Mouse (Mus musculus) heart, adult 2 months (tissue): Measurements from ENCODE around the gene Gdpd3.

Source experiments
- CTCF ChIP-seq: fragments of 200-600 bp; IDR thresholded peaks from 2 replicates; pipeline ENCODE4 v1.8.1; 2022; ENCODE audit warnings: antibody characterized with exemption, mild to moderate bottlenecking, moderate library complexity
- POLR2A ChIP-seq: fragments of 200-500 bp; IDR thresholded peaks from 2 replicates; pipeline ENCODE4 v1.6.1; 2011; ENCODE audit warnings: mild to moderate bottlenecking, low read depth, low read length, control low read depth; ENCODE audit not compliant: insufficient read depth

DNA sequence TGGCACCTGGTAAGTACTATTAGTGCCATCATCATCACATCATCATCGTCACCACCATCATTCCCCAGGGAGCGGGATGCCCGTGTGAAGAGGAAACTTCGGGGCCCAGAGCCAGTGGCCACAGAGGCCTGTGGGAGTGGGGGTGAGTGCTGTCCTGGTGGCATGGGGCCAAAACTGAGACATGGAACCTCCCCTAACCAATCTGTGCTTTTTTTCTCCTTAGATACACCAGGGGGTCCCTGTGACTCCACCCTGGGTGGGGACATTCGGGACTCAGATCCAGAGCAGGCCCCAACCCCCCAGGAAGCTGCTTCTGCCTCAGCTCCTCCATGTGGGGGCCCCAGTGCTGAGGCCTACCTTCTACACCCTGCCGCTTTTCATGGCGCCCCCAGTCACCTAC, 18.3 kb downstream of the Gdpd3 start:
- TF ChIP-seq POLR2A (no peak), CTCF (no peak)
